Mouse (Mus musculus) retina, postnatal 1 day (tissue): ENCODE data around the gene Grm2.
A peak's percentile ranks its signal among the peaks of the same experiment; 100 is the strongest.
"Not testable (repeated sequence)": the region's sequence is repeated elsewhere in the genome, so short reads cannot be mapped to it uniquely, and the experiment has no call there.

Experiments used
- DNase-seq: peaks from one replicate; pipeline ENCODE4 v3.0.0-alpha.2; 2012

Gene Grm2

DNA sequence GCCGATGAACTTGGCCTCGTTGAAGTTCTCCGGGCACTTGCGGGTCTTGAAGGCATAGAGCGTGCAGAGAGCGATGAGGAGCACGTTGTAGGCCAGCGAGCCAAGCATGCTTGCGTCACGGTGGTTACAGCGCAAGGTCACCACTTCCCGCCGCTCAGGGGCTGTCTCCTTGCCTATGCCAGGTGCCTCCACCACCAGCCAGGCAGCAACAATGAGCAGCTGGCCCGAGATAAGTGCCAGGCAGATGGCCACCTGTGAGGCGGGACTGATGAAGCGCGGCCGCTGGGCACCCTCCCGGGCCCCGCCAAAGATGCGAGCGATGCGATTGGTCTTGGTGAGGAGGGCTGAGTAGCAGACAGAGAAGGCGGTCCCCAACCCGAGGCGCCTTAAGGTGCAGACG, 8.7 kb downstream of the Grm2 start:
- no peak for DNase-seq

- no peak for DNase-seq
Measured at GRCm38 (mm10) chr9:106645684-106646271, 10.1 kb downstream of the Grm2 start.

DNA sequence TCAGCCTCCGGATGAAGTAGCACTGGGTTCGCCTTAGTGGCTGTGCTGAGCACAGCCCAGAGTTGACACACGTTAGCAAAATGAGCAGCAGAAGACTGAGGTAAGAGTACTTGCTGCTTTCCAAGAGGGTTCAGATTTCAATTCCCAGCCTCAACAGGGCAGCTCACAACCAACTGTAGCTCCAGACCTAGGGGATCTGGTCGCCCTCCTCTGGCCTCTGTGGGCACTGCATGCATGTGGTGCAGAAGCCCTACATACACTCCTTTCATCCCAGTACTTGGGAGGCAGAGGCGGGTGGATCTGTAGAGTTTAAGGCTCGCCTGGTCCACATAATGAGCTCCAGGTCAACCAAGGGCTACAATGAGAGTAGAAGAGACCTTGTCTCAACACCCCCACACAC, 12.1 kb downstream of the Grm2 start:
- no peak for DNase-seq

GRCm38 (mm10) chr9:106643128-106643527, 12.8 kb downstream of the Grm2 start:
- peak; percentile 87 for DNase-seq

DNA sequence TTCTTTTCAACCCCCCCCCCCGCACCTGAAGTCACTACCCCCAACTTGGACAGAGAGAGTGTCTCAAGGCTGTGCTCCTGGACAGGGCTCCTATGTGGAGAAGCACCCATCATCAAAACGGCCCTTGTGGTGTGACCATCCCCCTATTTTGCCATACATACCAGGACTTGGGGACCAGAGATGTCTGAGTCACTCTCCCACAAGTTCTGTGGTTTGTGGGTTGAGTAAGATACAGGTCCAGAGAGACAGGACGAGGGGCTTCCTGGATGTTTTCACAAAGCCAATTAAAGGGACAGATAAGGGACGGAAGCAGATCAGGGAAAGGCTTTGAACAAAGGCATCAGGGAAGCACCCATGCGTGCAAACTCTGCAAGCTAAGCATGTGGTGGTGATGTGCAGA, 14.5 kb downstream of the Grm2 start:
- DNase-seq = peak; percentile 52

GRCm38 (mm10) chr9:106638154-106638553, 17.7 kb downstream of the Grm2 start:
- DNase-seq = no peak

- no peak for DNase-seq
Measured at GRCm38 (mm10) chr9:106632185-106632584, 23.7 kb downstream of the Grm2 start.

DNA sequence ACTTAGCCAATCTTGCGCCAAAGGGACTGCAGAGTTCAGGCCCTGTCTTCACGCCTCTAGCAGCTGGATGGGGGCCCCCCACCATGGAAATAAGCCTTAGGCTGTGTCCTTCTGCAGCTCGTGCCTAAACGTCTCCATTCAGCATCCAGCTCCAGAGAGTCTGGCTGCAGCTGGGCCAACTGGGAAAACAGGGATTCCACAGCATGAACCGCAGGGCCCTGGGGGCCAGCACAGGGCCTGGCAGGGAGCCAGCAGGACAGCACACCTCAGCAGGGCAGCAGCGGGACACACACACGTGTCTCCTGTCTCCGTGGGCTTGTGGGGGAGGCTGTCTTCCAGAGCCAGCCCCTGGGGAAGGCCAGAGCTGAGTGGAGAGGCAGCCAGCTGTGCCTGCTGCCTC, 28.1 kb downstream of the Grm2 start:
- not testable (repeated sequence) for DNase-seq

DNA sequence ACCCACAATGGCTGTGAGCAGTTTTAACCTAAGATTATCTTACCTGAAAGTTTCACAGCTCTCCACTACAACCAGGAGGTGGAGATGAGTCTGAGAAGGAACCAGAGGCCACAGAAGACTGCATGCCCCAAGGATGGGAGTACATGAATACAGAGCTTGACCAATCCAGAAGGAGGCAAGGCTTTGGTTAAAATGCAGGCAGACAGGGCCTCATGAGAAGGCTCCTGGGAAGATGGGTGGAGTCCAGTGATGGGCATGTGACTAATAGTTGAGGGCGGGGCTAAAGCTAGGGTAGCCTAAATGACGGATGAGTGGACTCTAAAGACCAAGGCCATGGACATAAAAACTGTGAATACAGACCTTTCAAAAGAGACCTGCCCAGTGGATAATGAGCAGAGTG, 29.6 kb downstream of the Grm2 start, which contains the start of gene Iqcf6:
Iqcf6 (plus strand) TSS at position 301 of the 400 bp plus-strand sequence.
- DNase-seq = no peak

DNA sequence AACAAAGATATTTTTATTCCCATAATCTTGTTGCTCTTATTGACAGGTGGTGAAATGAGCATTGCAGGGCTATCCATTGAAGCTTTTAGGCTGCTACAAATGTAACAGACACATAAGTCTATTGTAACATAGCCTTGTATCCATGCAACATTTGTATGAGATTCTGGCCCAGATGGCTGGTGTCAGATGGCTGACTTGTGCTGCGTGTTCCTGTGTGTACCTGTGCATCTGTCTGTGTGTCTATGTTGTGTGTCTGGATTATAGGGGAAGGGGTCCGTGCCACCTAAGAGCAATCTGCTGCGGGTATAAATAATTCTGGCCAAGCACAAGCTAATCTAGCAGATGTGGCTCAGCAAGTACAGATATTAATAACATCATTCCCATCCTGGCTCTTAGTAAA, 38.4 kb downstream of the Grm2 start:
- DNase-seq = no peak

- no peak for DNase-seq
Measured at GRCm38 (mm10) chr9:106616306-106616705, 39.6 kb downstream of the Grm2 start.

DNA sequence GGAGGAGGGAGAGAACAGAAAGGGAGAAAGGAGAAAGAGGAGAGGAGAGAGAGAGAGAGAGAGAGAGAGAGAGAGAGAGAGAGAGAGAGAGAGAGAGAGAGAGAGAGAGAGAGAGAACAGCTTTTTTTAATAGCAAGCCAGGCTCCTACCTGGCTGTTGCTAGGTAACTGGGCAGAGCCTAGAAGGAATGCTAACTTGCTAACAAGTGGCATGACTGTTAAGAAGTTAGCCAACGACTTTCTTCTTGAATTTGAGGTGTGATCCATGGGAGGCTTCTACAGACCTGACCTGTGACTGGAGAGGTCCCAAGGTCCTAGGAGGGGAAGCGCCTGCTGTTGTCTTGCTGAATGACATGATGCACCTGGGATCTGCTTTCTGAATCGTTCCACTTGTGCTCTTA, 41.3 kb downstream of the Grm2 start:
- no peak for DNase-seq

- DNase-seq = no peak
Measured at GRCm38 (mm10) chr9:106613951-106614350, 41.9 kb downstream of the Grm2 start.

GRCm38 (mm10) chr9:106610727-106611126, 45.2 kb downstream of the Grm2 start:
- no peak for DNase-seq

DNA sequence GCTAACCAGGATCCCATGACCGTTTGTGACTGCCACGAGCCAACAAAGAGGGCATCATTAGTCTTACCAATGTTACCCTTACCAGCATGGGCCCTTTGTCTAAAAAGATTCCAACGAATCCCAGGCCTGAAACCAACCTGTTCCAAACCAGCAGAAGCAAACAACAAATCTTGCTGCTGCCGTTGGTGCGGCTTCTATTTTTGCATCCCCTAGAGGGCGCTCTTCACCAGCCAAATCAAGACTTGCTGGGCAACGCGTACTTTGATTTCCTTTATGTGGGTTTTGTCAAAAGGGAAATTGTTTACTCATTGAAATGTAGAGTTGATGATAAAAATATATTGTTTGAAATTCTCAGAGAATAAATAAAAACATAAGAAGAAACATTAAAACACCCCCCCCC, 55.3 kb downstream of the Grm2 start:
- peak; percentile 75 for DNase-seq

- no peak for DNase-seq
Measured at GRCm38 (mm10) chr9:106598466-106598865, 57.4 kb downstream of the Grm2 start.

DNA sequence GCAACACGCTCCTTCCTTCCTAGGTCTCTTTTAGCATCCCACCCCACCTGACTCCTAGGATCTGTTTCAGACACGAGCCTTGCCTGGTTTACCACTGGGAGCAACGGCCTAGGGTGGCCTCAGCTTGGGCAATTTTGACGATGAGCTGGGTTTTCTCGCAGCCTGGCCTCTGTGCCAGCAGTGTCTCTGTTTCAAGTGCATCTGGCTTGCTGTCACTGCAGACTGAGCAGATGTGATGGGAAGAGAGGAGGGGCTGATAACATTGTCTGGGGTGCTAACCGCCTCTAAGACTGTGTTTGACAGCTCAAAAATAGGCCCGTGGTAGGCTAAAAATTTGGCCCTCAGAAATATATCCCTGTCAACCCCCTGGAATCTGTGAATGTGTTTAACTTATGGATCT, 60.0 kb downstream of the Grm2 start:
- no peak for DNase-seq

GRCm38 (mm10) chr9:106595402-106595801, 60.5 kb downstream of the Grm2 start:
- not testable (repeated sequence) for DNase-seq
